Mouse (Mus musculus): ENCODE data around the gene Ssmem1. TPM values are rescaled to one million over a fixed set of nuclear protein-coding genes. Genes with fewer than 3 reads are reported as not detected.
A peak's percentile ranks its signal among the peaks of the same experiment; 100 is the strongest.

Gene Ssmem1
- total RNA-seq, 1 experiment from 2014 or later, result 0.33 TPM

GRCm38 (mm10) chr6:30525456-30526332 is 16.0 kb downstream of the Ssmem1 start:
- no peak for DNase-seq

- DNase-seq, result peak; percentile 51
Measured at GRCm38 (mm10) chr6:30526586-30527515, 17.2 kb downstream of the Ssmem1 start.

- no peak for DNase-seq
Measured at GRCm38 (mm10) chr6:30528800-30529199, 19.2 kb downstream of the Ssmem1 start.

GRCm38 (mm10) chr6:30535340-30535739 is 25.7 kb downstream of the Ssmem1 start:
- peak; percentile 77 for DNase-seq

- DNase-seq, result no peak
Measured at GRCm38 (mm10) chr6:30538240-30538639, 28.6 kb downstream of the Ssmem1 start.

GRCm38 (mm10) chr6:30538800-30539199 is 29.2 kb downstream of the Ssmem1 start:
- no peak for DNase-seq

GRCm38 (mm10) chr6:30541009-30541799 is 31.6 kb downstream of the Ssmem1 start, which contains the start of gene Cpa2:
Cpa2 (plus strand) TSS chr6:30541582.
- no peak for DNase-seq

- DNase-seq, result no peak
Measured at GRCm38 (mm10) chr6:30542277-30542676, 32.6 kb downstream of the Ssmem1 start.

GRCm38 (mm10) chr6:30543077-30543476 is 33.4 kb downstream of the Ssmem1 start:
- DNase-seq, result no peak

GRCm38 (mm10) chr6:30543851-30544250 is 34.2 kb downstream of the Ssmem1 start:
- DNase-seq, result no peak

GRCm38 (mm10) chr6:30545689-30546088 is 36.0 kb downstream of the Ssmem1 start:
- no peak for DNase-seq

- peak; percentile 59 for DNase-seq
Measured at GRCm38 (mm10) chr6:30546571-30547273, 37.1 kb downstream of the Ssmem1 start.

- peak; percentile 57 for DNase-seq
Measured at GRCm38 (mm10) chr6:30547274-30547645, 37.6 kb downstream of the Ssmem1 start.

GRCm38 (mm10) chr6:30547656-30548306 is 38.1 kb downstream of the Ssmem1 start:
- peak; percentile 75 for DNase-seq

GRCm38 (mm10) chr6:30549231-30549761 is 39.6 kb downstream of the Ssmem1 start:
- peak; percentile 38 for DNase-seq

- no peak for DNase-seq
Measured at GRCm38 (mm10) chr6:30550496-30551192, 41.0 kb downstream of the Ssmem1 start.

- DNase-seq, result no peak
Measured at GRCm38 (mm10) chr6:30551193-30551515, 41.5 kb downstream of the Ssmem1 start.

- DNase-seq, result no peak
Measured at GRCm38 (mm10) chr6:30551644-30552580, 42.3 kb downstream of the Ssmem1 start.

GRCm38 (mm10) chr6:30552628-30553027 is 43.0 kb downstream of the Ssmem1 start:
- no peak for DNase-seq
